Mouse (Mus musculus) liver, embryonic 15.5 days (tissue): ENCODE measurements around the gene Adamtsl2. TPM values are rescaled to one million over a fixed set of nuclear protein-coding genes. Genes with fewer than 3 reads are reported as not detected.
A peak's percentile ranks its signal among the peaks of the same experiment; 100 is the strongest.

ENCODE experiments used
- ATAC-seq: fragments of 200-750 bp; cut with Nextera tagmentation; 2 replicates; pipeline ENCODE4 v1.8.0; 2017; ENCODE audit warnings: moderate number of reproducible peaks, mild to moderate bottlenecking, moderate library complexity; ENCODE audit not compliant: insufficient read depth
- H3K27ac ChIP-seq: fragments of 300-500 bp; sonication (generic); replicated peaks from 2 replicates; pipeline ENCODE4 v1.5.1; 2015; ENCODE audit warnings: mild to moderate bottlenecking, inconsistent platforms
- H3K27me3 ChIP-seq: fragments of 300-500 bp; sonication (generic); 2 replicates; pipeline ENCODE4 v1.6.1; 2015; ENCODE audit warnings: mild to moderate bottlenecking, inconsistent platforms
- H3K36me3 ChIP-seq: fragments of 300-500 bp; sonication (generic); replicated peaks from 2 replicates; pipeline ENCODE4 v1.6.1; 2015; ENCODE audit warnings: moderate library complexity, mild to moderate bottlenecking, inconsistent platforms
- H3K4me1 ChIP-seq: fragments of 300-500 bp; sonication (generic); replicated peaks from 2 replicates; pipeline ENCODE4 v1.6.1; 2015; ENCODE audit warnings: inconsistent platforms
- H3K4me2 ChIP-seq: fragments of 300-500 bp; sonication (generic); 2 replicates; pipeline ENCODE4 v1.6.1; 2015; ENCODE audit warnings: moderate library complexity, mild to moderate bottlenecking, inconsistent platforms
- H3K4me3 ChIP-seq: fragments of 300-500 bp; sonication (generic); replicated peaks from 2 replicates; pipeline ENCODE4 v1.5.1; 2015; ENCODE audit warnings: mild to moderate bottlenecking, inconsistent platforms
- H3K9ac ChIP-seq: fragments of 300-500 bp; sonication (generic); 2 replicates; pipeline ENCODE4 v1.6.1; 2015; ENCODE audit warnings: moderate library complexity, mild to moderate bottlenecking, inconsistent platforms
- H3K9me3 ChIP-seq: fragments of 300-500 bp; sonication (generic); replicated peaks from 2 replicates; pipeline ENCODE4 v1.6.1; 2016; ENCODE audit warnings: inconsistent platforms
- WGBS: fragments of 180-500 bp; shearing (Covaris S2); methylation state at CpG from one replicate; pipeline ENCODE4 v1.1.7; 2015; ENCODE audit warnings: mixed read lengths; ENCODE audit not compliant: insufficient replicate concordance; 5-methylcytosine and 5-hydroxymethylcytosine counted together
- polyA plus RNA-seq: library from polyadenylated mRNA; unstranded; fragments of >200 nt; fragmentation: Nextera tagmentation; extraction: Ambion mirVana; gene quantifications from 2 replicates; pipeline ENCODE4 v1.2.1, GENCODE M21; 2015

Gene Adamtsl2
- polyA plus RNA-seq = 0.32 and 0.48 TPM in 2 replicates

DNA sequence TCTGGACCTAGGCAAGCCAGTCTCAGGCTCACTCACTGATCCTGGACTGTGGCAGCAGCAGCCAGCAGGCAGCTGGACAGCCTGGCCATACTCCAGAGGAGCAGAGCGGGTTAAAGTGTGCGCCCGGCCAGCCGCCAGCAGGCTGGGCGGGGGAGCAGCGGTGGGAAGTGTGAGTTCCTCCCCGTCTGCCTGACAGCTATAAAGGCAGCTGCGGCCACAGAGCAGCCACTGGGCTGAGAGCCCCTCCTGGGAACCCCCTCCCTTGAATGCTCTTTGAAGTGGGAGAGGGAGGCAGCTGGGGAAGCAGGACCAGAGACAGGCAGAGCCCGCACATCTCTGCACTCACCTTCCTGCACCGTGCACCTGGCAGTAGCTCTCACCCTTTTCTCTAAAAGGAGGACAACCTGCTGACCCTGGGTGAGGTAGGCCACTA, at the start of gene Adamtsl2:
Gene Adamtsl2 (plus strand): TSS at position 228 of the 433 bp plus-strand sequence.
- H3K27ac ChIP-seq = no peak within 1 kb of the TSS
- H3K4me3 ChIP-seq = no peak within 1 kb of the TSS
- H3K4me1 ChIP-seq = peaks cover 5% of the 10 kb centered on the region; the same call in 1 of the 2 replicates
- no peaks in the 10 kb centered on the region for H3K36me3 ChIP-seq
- H3K9me3 ChIP-seq = no peaks in the 10 kb centered on the region
- WGBS = 3% methylated on average over 10 of the region's 10 CpGs
- no peak within 1 kb of the TSS for H3K9ac ChIP-seq
- no peak within 1 kb of the TSS for H3K4me2 ChIP-seq
- peaks cover 17% of the 10 kb centered on the region for H3K27me3 ChIP-seq
- ATAC-seq = no peak

DNA sequence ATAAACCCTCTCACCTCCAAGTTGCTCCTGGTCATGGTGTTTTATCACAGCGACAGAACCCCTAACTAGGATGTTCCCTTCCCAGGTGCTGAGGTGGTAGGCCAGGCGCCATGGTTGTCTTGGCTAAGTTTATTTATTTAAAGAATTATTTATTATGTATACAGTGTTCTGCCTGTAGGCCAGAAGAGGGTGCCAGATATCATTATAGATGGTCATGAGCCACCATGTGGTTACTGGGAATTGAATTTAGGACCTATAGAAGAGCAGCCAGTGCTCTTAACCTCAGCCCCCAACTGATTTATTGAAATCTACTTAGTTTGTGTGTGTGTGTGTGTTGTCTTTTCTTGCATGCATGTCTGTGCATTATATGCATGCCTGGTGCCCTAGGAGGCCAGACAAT, 46.8 kb upstream of the Adamtsl2 start:
- peaks cover 26% of the 10 kb centered on the region for H3K27me3 ChIP-seq
- no peaks in the 10 kb centered on the region for H3K36me3 ChIP-seq
- H3K4me1 ChIP-seq = peaks cover 10% of the 10 kb centered on the region
- 47% methylated on average over 2 of the region's 2 CpGs for WGBS
- H3K4me3 ChIP-seq = no peak overlapping the region
- no peak overlapping the region for H3K4me2 ChIP-seq
- ATAC-seq = no peak
- H3K9ac ChIP-seq = no peak overlapping the region
- no peak overlapping the region for H3K27ac ChIP-seq
- no peaks in the 10 kb centered on the region for H3K9me3 ChIP-seq

DNA sequence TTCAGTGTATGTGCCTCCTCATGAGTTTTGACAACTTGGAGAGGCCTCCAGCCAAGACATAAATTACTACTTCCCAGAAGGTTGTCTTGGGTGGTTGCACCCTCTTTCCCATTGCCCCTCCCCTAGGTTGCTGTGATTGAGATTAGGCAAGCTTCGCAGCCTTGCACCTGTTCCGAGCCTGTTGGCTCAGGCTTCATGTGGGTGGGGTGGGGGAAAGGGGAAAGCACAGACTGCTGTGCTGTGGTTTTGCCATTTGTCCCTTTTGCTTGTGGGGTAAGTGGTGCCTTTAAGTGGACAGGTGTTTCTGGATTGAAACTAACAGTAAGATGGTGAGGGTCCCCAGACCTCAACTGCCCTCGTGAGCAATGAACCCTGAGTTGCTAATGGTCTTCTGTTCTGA, 43.2 kb upstream of the Adamtsl2 start:
- 47% methylated on average over 3 of the region's 3 CpGs for WGBS
- no peaks in the 10 kb centered on the region for H3K9me3 ChIP-seq
- no peak overlapping the region for H3K9ac ChIP-seq
- no peak for ATAC-seq
- H3K27ac ChIP-seq = no peak overlapping the region
- H3K27me3 ChIP-seq = no peaks in the 10 kb centered on the region
- H3K4me1 ChIP-seq = 0 out of 2 replicates have a peak, but pooled peaks cover 1% of the 10 kb centered on the region
- H3K36me3 ChIP-seq = no peaks in the 10 kb centered on the region
- no peak overlapping the region for H3K4me3 ChIP-seq
- no peak overlapping the region for H3K4me2 ChIP-seq

DNA sequence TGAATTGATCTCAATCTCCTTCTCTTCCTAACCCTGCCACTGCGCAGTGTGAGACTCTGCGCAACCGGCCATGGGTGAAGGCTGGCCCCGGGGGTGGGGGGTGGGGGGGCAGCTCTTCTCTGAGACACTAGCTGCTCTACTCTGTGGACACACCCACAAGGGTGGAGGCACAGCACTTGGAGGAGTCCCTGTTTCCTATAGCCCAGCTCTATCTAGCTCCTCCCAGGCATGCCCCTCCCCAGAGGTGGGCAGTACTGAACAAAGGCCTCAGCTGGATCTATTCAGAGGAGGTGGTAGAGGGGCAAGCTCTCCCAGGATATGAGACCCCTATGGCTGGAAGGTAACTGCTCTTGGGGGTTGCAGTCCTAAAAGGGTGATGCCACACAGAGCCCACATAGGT, 42.2 kb upstream of the Adamtsl2 start:
- H3K4me2 ChIP-seq = no peak overlapping the region
- no peak overlapping the region for H3K27ac ChIP-seq
- 57% methylated on average over 4 of the region's 4 CpGs for WGBS
- no peak for ATAC-seq
- H3K4me1 ChIP-seq = peaks cover 7% of the 10 kb centered on the region; the same call in 1 of the 2 replicates
- no peak overlapping the region for H3K9ac ChIP-seq
- H3K27me3 ChIP-seq = no peaks in the 10 kb centered on the region
- H3K9me3 ChIP-seq = no peaks in the 10 kb centered on the region
- H3K36me3 ChIP-seq = no peaks in the 10 kb centered on the region
- H3K4me3 ChIP-seq = no peak overlapping the region

DNA sequence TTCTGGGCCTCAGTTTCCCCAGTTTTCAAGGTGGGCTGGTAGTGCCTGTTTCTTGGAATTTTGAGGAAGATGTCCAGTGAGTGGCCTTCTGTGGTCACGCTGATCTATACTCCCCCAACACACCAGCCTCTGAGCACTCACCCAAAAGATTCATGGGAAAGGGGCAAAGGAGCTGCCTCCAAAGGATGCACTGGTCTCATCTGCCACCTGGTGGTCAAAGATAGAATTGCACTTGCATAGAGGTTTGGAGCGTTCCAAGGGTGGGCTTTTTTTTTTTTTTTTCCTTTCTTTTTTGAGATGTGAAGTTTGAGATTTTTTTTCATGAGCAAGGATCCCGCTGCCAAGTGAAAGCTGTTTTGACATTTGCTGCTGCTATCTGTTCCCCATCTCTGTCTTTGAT, 40.6 kb upstream of the Adamtsl2 start:
- ATAC-seq = no peak
- no peak overlapping the region for H3K27ac ChIP-seq
- 4% methylated on average over 3 of the region's 3 CpGs for WGBS

DNA sequence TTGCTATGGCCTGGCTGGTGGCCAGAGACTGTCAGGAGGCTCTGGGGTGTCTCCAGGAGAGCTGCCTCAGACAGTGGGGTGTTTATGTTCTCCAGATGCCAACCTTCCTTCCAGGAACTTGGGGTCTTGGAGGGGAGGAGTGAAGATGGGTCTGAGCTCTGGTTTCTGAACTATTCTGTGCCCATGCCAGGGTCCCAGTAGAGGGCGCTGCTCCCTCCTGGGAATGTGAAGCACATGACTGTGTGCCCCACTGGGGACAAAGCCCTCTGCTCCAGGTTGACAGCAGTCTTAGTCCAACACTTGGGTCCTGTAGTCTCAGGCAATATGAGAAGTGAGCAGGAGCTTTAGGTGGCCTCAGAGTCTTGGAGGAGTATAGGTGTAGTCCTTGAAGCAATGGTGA, 39.9 kb upstream of the Adamtsl2 start:
- H3K4me2 ChIP-seq = no peak overlapping the region
- no peak overlapping the region for H3K9ac ChIP-seq
- no peak overlapping the region for H3K27ac ChIP-seq
- no peaks in the 10 kb centered on the region for H3K36me3 ChIP-seq
- H3K4me1 ChIP-seq = peaks cover 8% of the 10 kb centered on the region
- H3K4me3 ChIP-seq = no peak overlapping the region
- ATAC-seq = no peak
- no peaks in the 10 kb centered on the region for H3K9me3 ChIP-seq
- no peaks in the 10 kb centered on the region for H3K27me3 ChIP-seq
- WGBS = 6% methylated on average over 1 of the region's 1 CpGs

More for the DNA sequence above, 40.6 kb upstream of the Adamtsl2 start:
- H3K36me3 ChIP-seq = no peaks in the 10 kb centered on the region
- H3K27me3 ChIP-seq = no peaks in the 10 kb centered on the region
- no peaks in the 10 kb centered on the region for H3K9me3 ChIP-seq
- H3K9ac ChIP-seq = no peak overlapping the region
- no peak overlapping the region for H3K4me2 ChIP-seq
- peaks cover 8% of the 10 kb centered on the region for H3K4me1 ChIP-seq
- no peak overlapping the region for H3K4me3 ChIP-seq

DNA sequence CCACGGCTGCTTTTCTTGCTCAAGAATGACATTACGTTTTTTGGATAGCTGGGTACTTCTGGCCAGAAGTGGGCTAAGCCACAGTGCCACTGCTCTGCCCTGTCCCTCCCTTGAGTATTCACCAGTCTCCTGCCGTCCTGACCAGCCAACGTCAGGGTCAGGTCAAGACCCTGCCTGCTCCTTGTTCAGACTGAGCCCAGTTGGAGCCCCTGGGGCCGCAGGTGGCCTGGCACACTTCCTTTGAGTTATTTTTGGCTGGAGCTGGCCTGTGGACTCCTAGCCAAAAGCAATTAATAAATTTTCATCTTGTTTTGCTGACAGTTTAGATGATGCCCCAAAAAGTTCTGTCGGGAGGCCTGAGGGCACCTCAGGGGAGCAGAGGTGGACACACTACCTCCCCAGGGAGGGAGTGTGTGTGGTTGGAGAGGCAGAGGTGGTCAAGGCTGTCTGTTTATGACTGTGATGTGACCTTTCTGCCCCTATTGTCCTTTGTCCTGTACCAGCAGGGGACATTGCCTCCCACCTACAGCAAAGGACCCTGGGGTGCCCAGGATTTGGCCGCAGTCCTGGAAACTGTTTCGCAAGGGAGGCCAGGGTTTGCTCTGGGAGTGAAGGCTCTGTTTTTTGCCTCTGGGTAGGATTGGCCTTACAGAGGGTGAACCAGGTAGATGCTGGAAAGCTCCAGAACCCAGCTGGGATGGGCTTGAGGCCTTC, 36.9 kb upstream of the Adamtsl2 start:
- peak; percentile 81 for ATAC-seq
- WGBS = 55% methylated on average over 8 of the region's 8 CpGs
- H3K27ac ChIP-seq = peak overlapping the region; percentile 75

DNA sequence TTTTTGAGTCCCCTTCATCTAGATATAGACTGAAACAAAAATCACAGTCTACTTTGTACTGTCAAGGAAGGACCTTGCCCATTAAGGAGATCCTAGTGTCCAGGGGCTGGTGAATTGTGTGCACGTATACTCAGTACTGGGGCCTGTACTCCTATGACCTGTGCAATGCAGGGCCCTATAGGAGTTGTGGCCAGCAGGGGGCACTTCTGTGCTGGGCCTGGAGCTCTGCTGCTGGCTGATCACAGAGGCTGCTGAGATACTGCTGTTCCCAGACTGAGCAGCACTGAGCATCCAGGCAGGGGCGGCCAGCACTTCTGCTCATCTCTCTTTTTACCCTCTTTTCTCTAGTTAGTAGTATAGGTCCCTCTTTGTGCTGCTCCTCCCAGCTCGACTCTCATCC, 35.7 kb upstream of the Adamtsl2 start:
- Histone ChIP-seq H3K9ac (no peak overlapping the region), H3K9me3 (no peaks in the 10 kb centered on the region), H3K27me3 (no peaks in the 10 kb centered on the region), H3K4me2 (no peak overlapping the region), H3K4me1 (peaks cover 8% of the 10 kb centered on the region), H3K4me3 (no peak overlapping the region), H3K36me3 (no peaks in the 10 kb centered on the region), H3K27ac (no peak overlapping the region)
- 11% methylated on average over 3 of the region's 3 CpGs for WGBS
- ATAC-seq = peak; percentile 22; the same call in 1 of the 2 replicates

More for the DNA sequence above, 36.9 kb upstream of the Adamtsl2 start:
- Histone ChIP-seq H3K4me1 (peaks cover 8% of the 10 kb centered on the region), H3K9ac (no peak overlapping the region), H3K9me3 (no peaks in the 10 kb centered on the region), H3K4me3 (no peak overlapping the region), H3K4me2 (no peak overlapping the region), H3K36me3 (no peaks in the 10 kb centered on the region), H3K27me3 (no peaks in the 10 kb centered on the region)

DNA sequence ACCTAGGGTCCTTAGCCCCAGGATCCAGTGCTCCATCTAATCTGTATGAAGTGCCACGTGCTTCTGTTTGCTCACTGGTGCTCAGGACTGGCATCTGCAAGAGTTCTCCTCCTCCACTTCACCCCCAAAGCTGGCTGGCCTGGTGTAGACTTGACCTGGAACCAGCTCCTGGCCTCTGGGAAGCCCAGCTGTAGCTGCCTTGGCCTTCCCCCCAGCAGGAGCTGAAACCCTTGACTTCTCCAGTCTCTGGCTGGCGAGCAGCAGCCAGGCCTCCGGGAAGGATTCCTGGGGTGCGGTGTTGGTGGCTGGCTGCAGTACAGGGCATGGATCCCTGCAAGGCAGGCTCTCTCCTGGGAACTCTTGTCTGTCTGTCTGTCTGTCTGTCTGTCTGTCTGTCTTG, 35.0 kb upstream of the Adamtsl2 start:
- Histone ChIP-seq H3K27me3 (no peaks in the 10 kb centered on the region), H3K9me3 (no peaks in the 10 kb centered on the region), H3K9ac (no peak overlapping the region), H3K4me3 (no peak overlapping the region), H3K4me2 (no peak overlapping the region), H3K4me1 (peaks cover 8% of the 10 kb centered on the region), H3K27ac (no peak overlapping the region), H3K36me3 (no peaks in the 10 kb centered on the region)
- no peak for ATAC-seq
- WGBS = 64% methylated on average over 4 of the region's 4 CpGs

DNA sequence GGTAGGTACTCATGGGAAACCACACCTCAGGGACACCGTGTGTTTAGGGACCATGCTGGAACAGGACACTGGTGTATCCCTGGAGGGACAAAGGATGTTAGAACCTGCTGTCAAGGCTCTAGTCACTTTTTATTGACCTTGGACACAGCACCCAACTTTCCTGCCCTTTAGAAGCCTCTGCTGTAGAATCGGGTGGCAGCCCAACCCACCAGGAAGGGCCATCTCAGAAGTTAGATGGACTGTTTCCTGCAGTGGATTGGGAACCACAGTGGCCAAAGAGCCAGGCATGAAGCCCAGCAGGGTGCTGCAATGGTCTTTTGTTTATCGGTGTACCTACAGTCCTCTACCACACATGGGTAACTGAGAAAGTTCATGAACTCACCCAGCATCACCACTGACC, 34.5 kb upstream of the Adamtsl2 start:
- H3K4me1 ChIP-seq = peaks cover 8% of the 10 kb centered on the region
- no peak overlapping the region for H3K9ac ChIP-seq
- ATAC-seq = no peak
- H3K27ac ChIP-seq = no peak overlapping the region
- 55% methylated on average over 3 of the region's 3 CpGs for WGBS
- H3K4me2 ChIP-seq = no peak overlapping the region
- H3K9me3 ChIP-seq = no peaks in the 10 kb centered on the region
- H3K4me3 ChIP-seq = no peak overlapping the region
- H3K36me3 ChIP-seq = no peaks in the 10 kb centered on the region
- no peaks in the 10 kb centered on the region for H3K27me3 ChIP-seq

DNA sequence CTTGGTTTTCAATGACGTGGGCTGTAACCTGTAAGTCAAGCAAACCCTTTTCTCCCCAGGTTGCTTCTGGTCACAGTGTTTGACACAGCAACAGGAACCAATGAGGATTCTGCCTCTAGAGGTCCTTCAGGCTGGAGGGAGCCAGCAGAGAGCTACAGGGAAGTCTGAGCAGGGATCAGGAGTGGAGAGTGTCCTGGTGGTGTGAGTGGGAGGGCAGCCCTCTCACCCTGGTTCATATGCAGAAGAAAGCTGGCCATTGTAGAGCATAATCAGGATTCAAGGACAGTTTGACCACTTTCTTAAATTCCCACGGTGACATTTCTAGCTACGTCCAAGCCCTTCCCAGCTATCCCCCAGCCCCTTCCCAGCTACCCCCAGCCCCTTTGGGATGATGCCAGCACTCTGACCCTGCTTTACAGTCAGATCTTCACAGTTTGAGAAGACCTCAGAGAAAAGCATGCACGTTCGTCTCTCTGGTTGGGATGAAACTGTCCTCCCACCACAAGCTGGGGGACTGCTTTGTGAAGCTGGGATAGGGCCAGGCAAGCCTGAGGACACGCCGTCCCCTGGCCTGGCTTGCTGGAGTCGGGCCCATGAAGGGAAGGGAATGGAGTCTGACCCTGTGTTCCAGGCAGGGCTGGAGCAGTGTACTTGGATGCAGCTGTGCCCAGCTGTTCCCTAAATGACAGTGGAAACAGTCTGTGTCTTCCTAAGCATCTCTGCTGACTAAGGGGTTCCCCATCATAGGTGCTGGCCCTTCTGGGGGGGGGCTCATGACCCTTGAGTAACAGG, 33.0 kb upstream of the Adamtsl2 start:
- Histone ChIP-seq H3K27me3 (no peaks in the 10 kb centered on the region), H3K9ac (no peak overlapping the region), H3K4me3 (no peak overlapping the region), H3K36me3 (no peaks in the 10 kb centered on the region), H3K27ac (no peak overlapping the region), H3K9me3 (no peaks in the 10 kb centered on the region), H3K4me2 (no peak overlapping the region), H3K4me1 (peaks cover 5% of the 10 kb centered on the region)
- ATAC-seq = no peak
- WGBS = 52% methylated on average over 8 of the region's 8 CpGs
